Mouse (Mus musculus): ENCODE measurements around the gene Tob1. TPM values are rescaled to one million over a fixed set of nuclear protein-coding genes. Genes with fewer than 3 reads are reported as not detected.

Tob1 gene
- polyA plus RNA-seq, 1 experiment from 2014 or later = 47.8 TPM

DNA sequence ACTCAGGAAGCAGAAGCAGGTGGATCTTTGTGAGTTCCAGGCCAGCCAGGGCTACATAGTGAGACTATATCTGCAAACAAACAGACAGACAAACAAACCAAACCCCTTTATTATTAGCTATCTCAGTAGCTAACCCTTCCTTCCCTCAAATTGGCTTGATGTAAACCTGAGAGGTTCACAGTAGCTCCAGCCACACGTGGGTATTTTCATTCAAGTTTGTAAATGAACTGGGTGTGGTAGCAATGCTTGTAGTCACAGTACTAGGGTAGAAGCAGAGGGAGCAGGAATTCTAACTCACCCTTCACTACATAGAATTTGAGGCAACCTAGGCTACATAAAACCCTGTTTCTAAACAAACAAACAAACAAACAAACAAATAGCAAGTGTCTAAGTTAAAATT is 31.5 kb upstream of the Tob1 start:
- no peak overlapping the region for H3K27ac ChIP-seq (ENCODE audit: low read depth)
- H3K27me3 ChIP-seq (ENCODE audit: insufficient read depth, low read length) = no peaks in the 10 kb centered on the region
- no peaks in the 10 kb centered on the region for H3K4me1 ChIP-seq (ENCODE audit: insufficient read depth)
- H3K36me3 ChIP-seq (replicated peaks; ENCODE audit: insufficient read depth, low read length) = no peaks in the 10 kb centered on the region
- no peak overlapping the region for H3K4me3 ChIP-seq (ENCODE audit: low read depth, low read length)
- ATAC-seq (no peak), DNase-seq (no peak)
- no peaks in the 10 kb centered on the region for H3K9me3 ChIP-seq (ENCODE audit: low read length)
- WGBS (ENCODE audit: insufficient replicate concordance) = 0% methylated on average over 1 of the region's 1 CpGs
- no peak overlapping the region for H3K9ac ChIP-seq (replicated peaks)
- TF ChIP-seq CTCF (IDR thresholded peaks at IDR 0.05; ENCODE audit: low read depth) = no peak
- no peak for TF ChIP-seq EP300 (IDR thresholded peaks at IDR 0.05; ENCODE audit: low read depth)
- H3K4me2 ChIP-seq (ENCODE audit: low read depth, low read length) = no peak overlapping the region

DNA sequence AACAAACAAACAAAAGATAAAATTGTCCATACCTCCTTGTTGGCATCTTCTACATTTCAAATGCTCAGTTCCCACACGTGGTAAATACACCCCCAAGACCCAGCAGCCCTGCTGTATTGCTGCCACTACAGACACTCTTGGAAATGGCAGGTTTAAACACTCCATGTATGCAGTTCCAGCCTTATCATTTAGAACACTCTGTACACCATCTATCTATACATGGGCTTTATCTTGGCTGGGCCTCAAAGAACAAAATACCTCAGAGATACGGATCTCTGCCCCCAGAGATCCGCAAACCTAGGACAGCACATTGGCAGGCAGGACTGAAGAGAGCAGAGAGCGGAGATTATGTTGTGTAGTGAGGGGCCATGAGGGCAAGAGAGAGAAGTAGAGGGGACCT is 31.1 kb upstream of the Tob1 start:
- no peak for TF ChIP-seq CTCF (IDR thresholded peaks at IDR 0.05; ENCODE audit: low read depth)
- no peak for TF ChIP-seq EP300 (IDR thresholded peaks at IDR 0.05; ENCODE audit: low read depth)
- ATAC-seq = no peak

GRCm38 (mm10) chr11:94181694-94182093 is 29.6 kb upstream of the Tob1 start:
- TF ChIP-seq CTCF (IDR thresholded peaks at IDR 0.05; ENCODE audit: low read depth) = no peak
- no peak for TF ChIP-seq EP300 (IDR thresholded peaks at IDR 0.05; ENCODE audit: low read depth)
- no peak overlapping the region for H3K9ac ChIP-seq (replicated peaks)
- DNase-seq = no peak
- no peak overlapping the region for H3K27ac ChIP-seq (ENCODE audit: low read depth)
- no peak for ATAC-seq
- 85% methylated on average over 8 of the region's 8 CpGs for WGBS (ENCODE audit: insufficient replicate concordance)
- no peak overlapping the region for H3K4me2 ChIP-seq (ENCODE audit: low read depth, low read length)
- no peaks in the 10 kb centered on the region for H3K36me3 ChIP-seq (replicated peaks; ENCODE audit: insufficient read depth, low read length)
- no peaks in the 10 kb centered on the region for H3K9me3 ChIP-seq (ENCODE audit: low read length)
- no peak overlapping the region for H3K4me3 ChIP-seq (ENCODE audit: low read depth, low read length)
- H3K4me1 ChIP-seq (ENCODE audit: insufficient read depth) = no peaks in the 10 kb centered on the region
- no peaks in the 10 kb centered on the region for H3K27me3 ChIP-seq (ENCODE audit: insufficient read depth, low read length)

More for the DNA sequence above, 31.1 kb upstream of the Tob1 start:
- 47% methylated on average over 4 of the region's 4 CpGs for WGBS (ENCODE audit: insufficient replicate concordance)
- no peak overlapping the region for H3K27ac ChIP-seq (ENCODE audit: low read depth)
- no peaks in the 10 kb centered on the region for H3K4me1 ChIP-seq (ENCODE audit: insufficient read depth)
- H3K36me3 ChIP-seq (replicated peaks; ENCODE audit: insufficient read depth, low read length) = no peaks in the 10 kb centered on the region
- no peak overlapping the region for H3K9ac ChIP-seq (replicated peaks)
- no peaks in the 10 kb centered on the region for H3K27me3 ChIP-seq (ENCODE audit: insufficient read depth, low read length)
- no peak overlapping the region for H3K4me3 ChIP-seq (ENCODE audit: low read depth, low read length)
- no peak for DNase-seq
- H3K4me2 ChIP-seq (ENCODE audit: low read depth, low read length) = no peak overlapping the region
- no peaks in the 10 kb centered on the region for H3K9me3 ChIP-seq (ENCODE audit: low read length)

GRCm38 (mm10) chr11:94182711-94183110 is 28.5 kb upstream of the Tob1 start:
- no peak for ATAC-seq
- Histone ChIP-seq H3K36me3 (replicated peaks; ENCODE audit: insufficient read depth, low read length) (no peaks in the 10 kb centered on the region), H3K4me3 (ENCODE audit: low read depth, low read length) (no peak overlapping the region), H3K4me1 (ENCODE audit: insufficient read depth) (no peaks in the 10 kb centered on the region), H3K9ac (replicated peaks) (no peak overlapping the region), H3K9me3 (ENCODE audit: low read length) (no peaks in the 10 kb centered on the region), H3K27ac (ENCODE audit: low read depth) (no peak overlapping the region), H3K27me3 (ENCODE audit: insufficient read depth, low read length) (no peaks in the 10 kb centered on the region), H3K4me2 (ENCODE audit: low read depth, low read length) (no peak overlapping the region)
- DNase-seq = no peak
- 87% methylated on average over 4 of the region's 4 CpGs for WGBS (ENCODE audit: insufficient replicate concordance)
- TF ChIP-seq EP300 (IDR thresholded peaks at IDR 0.05; ENCODE audit: low read depth) (no peak), CTCF (IDR thresholded peaks at IDR 0.05; ENCODE audit: low read depth) (no peak)

DNA sequence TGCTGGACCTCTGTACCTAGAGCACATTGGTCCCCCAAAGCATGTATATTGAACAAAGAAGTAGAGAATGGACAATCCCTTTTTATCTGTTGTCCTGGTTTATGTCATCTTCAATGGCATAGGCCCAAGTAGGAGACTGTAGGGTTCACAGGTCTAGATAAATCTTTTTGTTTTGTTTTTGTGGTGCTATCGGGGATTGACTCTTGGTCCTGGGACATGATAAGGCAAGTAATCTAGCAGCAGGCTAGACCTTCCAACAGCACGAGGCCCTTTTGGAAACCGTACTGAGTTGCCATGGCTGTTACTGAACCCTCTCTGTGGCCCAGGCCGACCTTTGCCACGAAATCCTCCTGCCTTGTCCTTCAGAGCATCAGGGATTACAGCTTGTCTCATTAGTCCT is 28.1 kb upstream of the Tob1 start:
- Histone ChIP-seq H3K36me3 (replicated peaks; ENCODE audit: insufficient read depth, low read length) (no peaks in the 10 kb centered on the region), H3K4me3 (ENCODE audit: low read depth, low read length) (no peak overlapping the region), H3K9me3 (ENCODE audit: low read length) (no peaks in the 10 kb centered on the region), H3K4me1 (ENCODE audit: insufficient read depth) (no peaks in the 10 kb centered on the region), H3K9ac (replicated peaks) (no peak overlapping the region), H3K27me3 (ENCODE audit: insufficient read depth, low read length) (no peaks in the 10 kb centered on the region), H3K27ac (ENCODE audit: low read depth) (no peak overlapping the region), H3K4me2 (ENCODE audit: low read depth, low read length) (no peak overlapping the region)
- TF ChIP-seq EP300 (IDR thresholded peaks at IDR 0.05; ENCODE audit: low read depth) = no peak
- TF ChIP-seq CTCF (IDR thresholded peaks at IDR 0.05; ENCODE audit: low read depth) = no peak
- ATAC-seq = no peak
- no peak for DNase-seq
- 74% methylated on average over 5 of the region's 5 CpGs for whole genome bisulfite sequencing (ENCODE audit: insufficient replicate concordance)

DNA sequence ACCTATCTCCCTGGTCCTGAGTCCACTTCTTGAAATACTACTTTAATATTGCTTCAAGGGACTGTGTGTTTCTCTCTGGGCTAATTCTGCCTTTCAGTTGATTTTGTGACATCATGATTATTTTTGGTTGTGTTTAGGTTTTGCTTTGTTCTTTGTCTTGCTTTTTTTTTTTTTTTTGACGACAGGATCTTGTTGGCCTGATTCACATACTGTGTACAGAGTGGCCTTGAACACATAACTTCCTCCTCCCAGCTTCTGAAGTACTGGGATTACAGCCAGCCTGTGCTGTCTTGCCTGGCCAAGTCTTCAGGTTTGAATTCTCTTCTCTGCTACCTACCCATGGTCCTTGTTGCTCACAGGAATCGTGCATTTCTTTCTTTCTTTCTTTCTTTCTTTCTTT is 27.6 kb upstream of the Tob1 start:
- no peak for DNase-seq
- H3K4me2 ChIP-seq (ENCODE audit: low read depth, low read length) = no peak overlapping the region
- H3K4me3 ChIP-seq (ENCODE audit: low read depth, low read length) = no peak overlapping the region
- H3K27ac ChIP-seq (ENCODE audit: low read depth) = no peak overlapping the region
- no peaks in the 10 kb centered on the region for H3K36me3 ChIP-seq (replicated peaks; ENCODE audit: insufficient read depth, low read length)
- no peaks in the 10 kb centered on the region for H3K4me1 ChIP-seq (ENCODE audit: insufficient read depth)
- no peak overlapping the region for H3K9ac ChIP-seq (replicated peaks)
- no peak for ATAC-seq
- H3K27me3 ChIP-seq (ENCODE audit: insufficient read depth, low read length) = no peaks in the 10 kb centered on the region
- 51% methylated on average over 2 of the region's 2 CpGs for WGBS (ENCODE audit: insufficient replicate concordance)
- H3K9me3 ChIP-seq (ENCODE audit: low read length) = no peaks in the 10 kb centered on the region
- TF ChIP-seq CTCF (IDR thresholded peaks at IDR 0.05; ENCODE audit: low read depth) = no peak
- TF ChIP-seq EP300 (IDR thresholded peaks at IDR 0.05; ENCODE audit: low read depth) = no peak

DNA sequence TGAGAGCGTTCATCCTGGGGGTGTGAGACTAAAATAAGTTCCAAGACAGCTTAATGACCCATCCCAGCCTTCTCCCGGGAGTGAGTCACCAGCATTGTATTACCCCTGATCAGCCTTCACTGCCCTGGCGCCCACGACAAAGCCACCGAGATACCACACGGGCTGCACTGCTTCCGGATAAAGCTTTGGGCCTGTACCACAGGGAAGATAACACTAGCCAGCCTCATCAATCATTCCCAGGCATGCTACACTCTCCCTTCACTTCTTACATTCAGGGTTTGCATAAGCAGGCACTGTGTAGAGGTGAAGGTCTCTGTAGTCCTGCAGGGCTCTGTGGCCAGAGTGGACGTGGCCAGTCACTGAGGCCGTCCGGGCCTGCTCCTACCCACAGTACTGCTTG is 21.7 kb upstream of the Tob1 start:
- no peak for DNase-seq
- H3K9ac ChIP-seq (replicated peaks) = no peak overlapping the region
- no peaks in the 10 kb centered on the region for H3K36me3 ChIP-seq (replicated peaks; ENCODE audit: insufficient read depth, low read length)
- no peak overlapping the region for H3K4me2 ChIP-seq (ENCODE audit: low read depth, low read length)
- H3K4me3 ChIP-seq (ENCODE audit: low read depth, low read length) = no peak overlapping the region
- no peak for TF ChIP-seq EP300 (IDR thresholded peaks at IDR 0.05; ENCODE audit: low read depth)
- TF ChIP-seq CTCF (IDR thresholded peaks at IDR 0.05; ENCODE audit: low read depth) = no peak
- 36% methylated on average over 10 of the region's 10 CpGs for WGBS (ENCODE audit: insufficient replicate concordance)
- H3K4me1 ChIP-seq (ENCODE audit: insufficient read depth) = peaks cover 8% of the 10 kb centered on the region; the same call in 1 of the 2 replicates
- H3K27me3 ChIP-seq (ENCODE audit: insufficient read depth, low read length) = no peaks in the 10 kb centered on the region
- H3K27ac ChIP-seq (ENCODE audit: low read depth) = no peak overlapping the region
- H3K9me3 ChIP-seq (ENCODE audit: low read length) = no peaks in the 10 kb centered on the region
- ATAC-seq = peak; percentile 45

Data from liver, postnatal 0 days (tissue).